Mouse (Mus musculus): ENCODE measurements around the gene Atp5g1. TPM values are rescaled to one million over a fixed set of nuclear protein-coding genes. Genes with fewer than 3 reads are reported as not detected.

Atp5g1 gene
- polyA plus RNA-seq, 1 experiment: 2,050 TPM

DNA sequence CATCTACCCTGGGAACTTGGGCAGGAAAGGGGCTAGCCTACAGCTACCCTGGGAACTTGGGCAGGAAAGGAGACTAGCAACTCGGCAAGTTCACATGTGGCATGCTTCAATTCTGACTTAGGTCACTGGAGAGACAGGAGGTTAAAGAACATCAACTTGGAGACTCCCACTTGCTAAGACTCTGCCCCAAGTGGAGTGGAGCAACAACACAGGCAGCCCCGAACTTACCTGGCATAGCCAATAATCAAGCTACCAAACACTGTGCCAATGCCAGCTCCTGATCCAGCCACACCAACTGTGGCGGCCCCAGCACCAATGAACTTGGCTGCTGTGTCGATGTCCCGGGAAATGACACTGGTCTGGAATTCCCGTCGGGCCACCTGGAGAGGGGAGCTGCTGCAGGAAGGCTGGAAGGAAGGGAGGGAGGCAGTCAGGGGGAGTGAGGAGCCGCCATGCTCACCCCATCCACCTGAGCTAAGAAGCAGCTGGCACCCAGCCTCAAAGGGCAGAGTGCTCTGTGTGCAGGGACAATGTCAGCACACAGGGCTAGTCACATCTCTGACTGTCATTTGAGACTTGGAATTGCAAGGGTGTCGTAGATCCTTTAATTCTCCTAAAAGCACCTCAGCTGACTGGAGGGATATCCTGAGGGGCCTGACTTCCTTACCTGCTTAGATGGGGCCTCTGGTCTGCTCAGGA is 2.0 kb downstream of the Atp5g1 start:
- peak; percentile 51 for DNase-seq
- 30% methylated on average over 9 of the region's 9 CpGs for WGBS
- no peaks in the 10 kb centered on the region; the same call in 1 of the 2 replicates for H3K4me1 ChIP-seq (ENCODE audit: control insufficient read depth, insufficient read depth, low read length)
- peak overlapping the region; percentile 2; the same call in 1 of the 2 replicates for H3K4me3 ChIP-seq (ENCODE audit: insufficient read depth, low read depth, low read length)
- no peak overlapping the region for H3K27ac ChIP-seq (ENCODE audit: insufficient read depth, low read depth, low read length)
- TF ChIP-seq POLR2A (IDR thresholded peaks at IDR 0.05; ENCODE audit: low read depth, low read length) (no peak), CTCF (conservative IDR thresholded peaks at IDR 0.05; ENCODE audit: insufficient read depth, insufficient read length, low read depth, low read length) (no peak)
- no peaks in the 10 kb centered on the region; the same call in 1 of the 2 replicates for H3K36me3 ChIP-seq (ENCODE audit: control insufficient read depth, insufficient read depth, low read length)
- H3K27me3 ChIP-seq (replicated peaks; ENCODE audit: control insufficient read depth, insufficient read depth, low read length): no peaks in the 10 kb centered on the region

DNA sequence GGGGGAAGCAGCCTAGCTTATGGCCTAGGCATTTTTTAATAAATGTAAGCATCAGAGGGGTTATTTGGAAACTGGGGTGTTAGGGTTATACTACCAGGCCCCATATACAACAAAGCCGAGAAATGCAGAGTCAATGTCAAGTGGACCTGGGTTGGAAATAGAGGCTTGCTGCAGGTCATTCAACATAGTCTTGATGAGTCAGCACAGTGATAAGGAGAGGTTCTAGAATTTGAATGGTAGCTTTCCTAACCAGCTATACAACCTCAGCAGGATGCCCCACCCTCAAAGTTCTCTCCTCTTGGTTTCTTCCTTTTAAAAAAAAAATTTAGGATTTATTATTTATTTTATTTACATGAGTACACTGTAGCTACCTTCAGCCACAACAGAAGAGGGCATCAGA is 4.5 kb downstream of the Atp5g1 start:
- WGBS: 94% methylated on average over 1 of the region's 1 CpGs
- H3K27ac ChIP-seq (ENCODE audit: insufficient read depth, low read depth, low read length): no peak overlapping the region
- no peaks in the 10 kb centered on the region for H3K27me3 ChIP-seq (replicated peaks; ENCODE audit: control insufficient read depth, insufficient read depth, low read length)
- no peak for DNase-seq
- no peaks in the 10 kb centered on the region; the same call in 1 of the 2 replicates for H3K4me1 ChIP-seq (ENCODE audit: control insufficient read depth, insufficient read depth, low read length)
- no peaks in the 10 kb centered on the region; the same call in 1 of the 2 replicates for H3K36me3 ChIP-seq (ENCODE audit: control insufficient read depth, insufficient read depth, low read length)
- no peak overlapping the region for H3K4me3 ChIP-seq (ENCODE audit: insufficient read depth, low read depth, low read length)
- TF ChIP-seq CTCF (conservative IDR thresholded peaks at IDR 0.05; ENCODE audit: insufficient read depth, insufficient read length, low read depth, low read length) (no peak), POLR2A (IDR thresholded peaks at IDR 0.05; ENCODE audit: low read depth, low read length) (no peak)

DNA sequence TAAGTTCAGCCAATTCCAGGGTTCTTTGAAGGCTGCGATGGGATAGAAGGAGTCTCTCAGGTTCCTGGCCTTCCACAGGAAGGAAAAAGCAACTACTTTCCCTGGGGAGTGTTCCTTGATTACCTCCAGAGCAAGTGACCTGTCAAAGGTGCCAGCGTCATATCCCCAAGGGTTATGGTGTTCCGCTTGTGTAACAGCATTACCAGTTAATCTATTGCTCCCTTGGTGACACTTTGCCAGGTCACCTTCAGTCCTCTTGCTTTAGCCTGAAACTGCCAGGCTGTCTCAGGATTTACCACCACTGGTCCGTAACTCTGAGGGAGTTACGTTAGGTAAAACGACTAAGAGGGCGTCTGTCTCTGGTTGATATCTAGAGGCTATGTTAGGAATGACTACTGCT is 5.1 kb downstream of the Atp5g1 start:
- WGBS: 71% methylated on average over 7 of the region's 7 CpGs
- Histone ChIP-seq H3K27ac (ENCODE audit: insufficient read depth, low read depth, low read length) (no peak overlapping the region), H3K4me3 (ENCODE audit: insufficient read depth, low read depth, low read length) (no peak overlapping the region), H3K4me1 (ENCODE audit: control insufficient read depth, insufficient read depth, low read length) (no peaks in the 10 kb centered on the region; the same call in 1 of the 2 replicates), H3K27me3 (replicated peaks; ENCODE audit: control insufficient read depth, insufficient read depth, low read length) (no peaks in the 10 kb centered on the region), H3K36me3 (ENCODE audit: control insufficient read depth, insufficient read depth, low read length) (no peaks in the 10 kb centered on the region; the same call in 1 of the 2 replicates)
- DNase-seq: peak; percentile 54
- TF ChIP-seq CTCF (conservative IDR thresholded peaks at IDR 0.05; ENCODE audit: insufficient read depth, insufficient read length, low read depth, low read length) (no peak), POLR2A (IDR thresholded peaks at IDR 0.05; ENCODE audit: low read depth, low read length) (no peak)

DNA sequence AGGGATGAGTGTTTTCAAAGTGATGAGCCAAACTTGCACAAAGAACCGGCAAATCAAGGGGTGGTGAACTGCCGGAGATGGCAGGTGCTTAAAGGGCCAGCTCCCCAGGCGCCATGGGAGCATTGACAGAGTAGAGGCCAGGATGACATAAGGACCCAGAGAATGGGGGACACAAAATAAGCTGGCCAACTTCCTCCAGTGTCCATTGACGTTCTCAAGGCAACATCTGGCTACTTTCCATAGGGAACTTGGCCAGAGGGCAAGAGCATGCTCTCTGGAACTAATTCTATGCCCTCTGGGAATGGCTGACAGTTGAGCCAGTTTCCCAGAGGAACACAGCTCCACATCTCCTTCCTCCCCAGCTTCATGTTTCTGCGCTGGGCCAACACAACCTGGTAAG is 7.2 kb downstream of the Atp5g1 start:
- Histone ChIP-seq H3K4me3 (ENCODE audit: insufficient read depth, low read depth, low read length) (no peak overlapping the region), H3K4me1 (ENCODE audit: control insufficient read depth, insufficient read depth, low read length) (peaks cover 2% of the 10 kb centered on the region; the same call in 1 of the 2 replicates), H3K27me3 (replicated peaks; ENCODE audit: control insufficient read depth, insufficient read depth, low read length) (no peaks in the 10 kb centered on the region), H3K27ac (ENCODE audit: insufficient read depth, low read depth, low read length) (no peak overlapping the region), H3K36me3 (ENCODE audit: control insufficient read depth, insufficient read depth, low read length) (no peaks in the 10 kb centered on the region; the same call in 1 of the 2 replicates)
- DNase-seq: peak; percentile 40
- TF ChIP-seq CTCF (conservative IDR thresholded peaks at IDR 0.05; ENCODE audit: insufficient read depth, insufficient read length, low read depth, low read length) (no peak), POLR2A (IDR thresholded peaks at IDR 0.05; ENCODE audit: low read depth, low read length) (no peak)
- WGBS: 61% methylated on average over 5 of the region's 5 CpGs

DNA sequence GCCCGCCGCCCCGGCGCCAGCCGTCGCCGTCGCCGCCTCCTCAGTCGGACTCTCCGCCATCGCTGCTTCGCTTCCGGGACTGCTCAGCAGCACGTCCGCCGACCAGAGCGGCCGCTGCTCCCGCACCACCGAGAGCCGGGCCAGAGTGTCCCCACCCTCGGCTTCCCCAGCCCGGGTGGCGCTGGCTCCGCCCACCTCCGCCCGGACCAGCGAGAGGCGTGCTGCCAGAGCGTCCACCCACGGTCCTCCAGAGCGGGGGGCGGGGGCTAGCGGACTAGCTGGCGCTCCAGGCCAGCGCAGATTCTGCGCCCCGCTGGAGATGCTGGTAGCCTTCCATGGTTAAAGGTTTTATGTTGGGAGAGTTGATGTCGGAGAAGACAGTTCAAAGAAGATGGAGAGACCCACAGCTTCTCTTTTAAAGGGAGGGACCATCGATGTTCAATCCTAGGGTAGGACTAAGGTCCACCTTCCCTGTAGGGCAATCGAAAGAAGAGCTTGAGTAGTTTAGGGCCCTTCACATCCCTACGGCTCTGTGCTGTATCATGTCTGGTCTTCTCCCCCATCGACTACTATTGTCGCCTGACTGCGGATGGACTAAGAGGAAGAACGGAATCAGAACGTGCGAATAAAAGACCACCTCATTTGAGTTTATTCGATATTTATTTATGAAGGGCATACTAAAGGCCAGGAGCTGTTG is 10.1 kb downstream of the Atp5g1 start, which contains the start of gene Ube2z:
TSS of gene Ube2z (minus strand) at position 174 of the 697 bp plus-strand sequence.
- Histone ChIP-seq H3K36me3 (ENCODE audit: control insufficient read depth, insufficient read depth, low read length) (peaks cover under 1% of the 10 kb centered on the region; the same call in 1 of the 2 replicates), H3K27me3 (replicated peaks; ENCODE audit: control insufficient read depth, insufficient read depth, low read length) (no peaks in the 10 kb centered on the region), H3K27ac (ENCODE audit: insufficient read depth, low read depth, low read length) (peak within 1 kb of the TSS; percentile 47), H3K4me1 (ENCODE audit: control insufficient read depth, insufficient read depth, low read length) (peaks cover 2% of the 10 kb centered on the region; the same call in 1 of the 2 replicates), H3K4me3 (ENCODE audit: insufficient read depth, low read depth, low read length) (peak within 1 kb of the TSS; percentile 89)
- 3% methylated on average over 50 of the region's 50 CpGs for WGBS
- TF ChIP-seq CTCF (conservative IDR thresholded peaks at IDR 0.05; ENCODE audit: insufficient read depth, insufficient read length, low read depth, low read length): no peak
- peak; percentile 24 for TF ChIP-seq POLR2A (IDR thresholded peaks at IDR 0.05; ENCODE audit: low read depth, low read length)
- peak; percentile 98 for DNase-seq

DNA sequence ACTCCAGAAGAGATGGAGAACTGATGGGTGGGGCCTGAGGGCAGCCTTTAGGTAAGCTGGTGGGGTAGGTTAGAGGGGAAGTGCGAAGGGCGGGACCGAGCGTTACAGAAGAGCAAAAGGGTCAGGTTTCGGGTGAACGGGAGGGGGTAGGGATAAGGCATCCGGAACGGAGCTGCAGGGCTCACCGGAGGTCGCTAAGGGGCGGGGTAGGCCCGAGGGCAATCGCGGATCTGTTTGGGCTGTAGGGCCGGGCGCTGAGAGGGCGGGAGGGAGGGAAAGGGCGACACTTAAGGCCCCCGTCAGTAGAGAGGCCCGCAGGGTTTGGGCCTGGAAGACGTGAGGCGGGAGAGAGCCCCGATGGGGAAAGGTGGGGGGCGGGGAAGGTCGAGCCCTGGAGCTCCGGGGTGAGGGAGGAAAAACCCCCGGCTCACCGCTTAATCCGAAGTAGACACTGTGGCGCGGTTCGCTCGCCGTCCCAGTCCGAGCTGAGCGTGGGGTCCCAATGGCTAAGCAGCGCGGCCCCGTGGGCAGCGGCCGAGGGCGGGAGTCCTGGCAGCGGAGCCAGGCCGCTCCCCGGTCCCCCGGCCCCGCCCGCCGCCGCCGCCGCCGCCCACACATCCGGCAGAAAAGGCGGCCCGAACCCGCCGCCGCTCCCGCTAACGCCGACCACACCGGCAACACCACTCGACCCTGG is 10.8 kb downstream of the Atp5g1 start:
- TF ChIP-seq CTCF (conservative IDR thresholded peaks at IDR 0.05; ENCODE audit: insufficient read depth, insufficient read length, low read depth, low read length) (no peak), POLR2A (IDR thresholded peaks at IDR 0.05; ENCODE audit: low read depth, low read length) (no peak)
- Histone ChIP-seq H3K36me3 (ENCODE audit: control insufficient read depth, insufficient read depth, low read length) (peaks cover 4% of the 10 kb centered on the region; the same call in 1 of the 2 replicates), H3K27ac (ENCODE audit: insufficient read depth, low read depth, low read length) (peak overlapping the region; percentile 22), H3K4me3 (ENCODE audit: insufficient read depth, low read depth, low read length) (peak overlapping the region; percentile 89), H3K27me3 (replicated peaks; ENCODE audit: control insufficient read depth, insufficient read depth, low read length) (no peaks in the 10 kb centered on the region), H3K4me1 (ENCODE audit: control insufficient read depth, insufficient read depth, low read length) (peaks cover 2% of the 10 kb centered on the region; the same call in 1 of the 2 replicates)
- peak; percentile 30 for DNase-seq
- WGBS: 1% methylated on average over 57 of the region's 64 CpGs

Measured in kidney, adult 2 months (tissue).